Mouse (Mus musculus) midbrain, embryonic 14.5 days (tissue): ENCODE data around the gene Ugt1a2. TPM values are rescaled to one million over a fixed set of nuclear protein-coding genes. Genes with fewer than 3 reads are reported as not detected.

Experiments used
- ATAC-seq: fragments of 200-750 bp; cut with Nextera tagmentation; 2 replicates; pipeline ENCODE4 v1.8.0; 2017; ENCODE audit warnings: moderate number of reproducible peaks, moderate library complexity; ENCODE audit not compliant: low FRiP score, low TSS enrichment
- DNase-seq: peaks from one replicate; pipeline ENCODE4 v3.0.0-alpha.2; 2015
- H3K27ac ChIP-seq: fragments of 300-500 bp; sonication (generic); replicated peaks from 2 replicates; pipeline ENCODE4 v1.5.1; 2014; ENCODE audit warnings: mild to moderate bottlenecking, low read depth, low read length, moderate library complexity
- H3K27me3 ChIP-seq: fragments of 300-500 bp; sonication (generic); 2 replicates; pipeline ENCODE4 v1.6.1; 2014; ENCODE audit warnings: low read length, control low read depth, mixed read lengths; ENCODE audit not compliant: control insufficient read depth, insufficient read depth
- H3K36me3 ChIP-seq: fragments of 300-500 bp; sonication (generic); 2 replicates; pipeline ENCODE4 v1.6.1; 2014; ENCODE audit warnings: low read length, control low read depth; ENCODE audit not compliant: control insufficient read depth, insufficient read depth
- H3K4me1 ChIP-seq: fragments of 300-500 bp; sonication (generic); 2 replicates; pipeline ENCODE4 v1.6.1; 2014; ENCODE audit warnings: mild to moderate bottlenecking, antibody characterized with exemption, low read length, control low read depth; ENCODE audit not compliant: control insufficient read depth, insufficient read depth
- H3K4me2 ChIP-seq: fragments of 300-500 bp; sonication (generic); 2 replicates; pipeline ENCODE4 v1.6.1; 2014; ENCODE audit warnings: mild to moderate bottlenecking, low read length, moderate library complexity
- H3K4me3 ChIP-seq: fragments of 300-500 bp; sonication (generic); replicated peaks from 2 replicates; pipeline ENCODE4 v1.5.1; 2014; ENCODE audit warnings: low read depth, low read length
- H3K9ac ChIP-seq: fragments of 300-500 bp; sonication (generic); replicated peaks from 2 replicates; pipeline ENCODE4 v1.6.1; 2014; ENCODE audit warnings: mild to moderate bottlenecking, low read length, moderate library complexity
- H3K9me3 ChIP-seq: fragments of 300-500 bp; sonication (generic); 2 replicates; pipeline ENCODE4 v1.6.1; 2016; ENCODE audit warnings: low read length, control low read depth, mixed read lengths; ENCODE audit not compliant: control insufficient read depth
- WGBS: fragments of 180-500 bp; shearing (Covaris S2); extraction: QIAGEN DNeasy Blood & Tissue Kit; methylation state at CpG from one replicate; pipeline ENCODE4 v1.1.7; 2014; 5-methylcytosine and 5-hydroxymethylcytosine counted together
- polyA plus RNA-seq: library from polyadenylated mRNA; unstranded; fragments of >200 nt; fragmentation: Nextera tagmentation; extraction: Ambion mirVana; gene quantifications from 2 replicates; pipeline ENCODE4 v1.2.1, GENCODE M21; 2014

Ugt1a2 gene
- polyA plus RNA-seq, 1 experiment from 2014 or later, result not detected

GRCm38 (mm10) chr1:88229566-88229965 lies 29.2 kb downstream of the Ugt1a2 start:
- H3K9me3 ChIP-seq, result peaks cover 93% of the 10 kb centered on the region
- H3K9ac ChIP-seq, result no peak overlapping the region
- no peak for DNase-seq
- H3K4me3 ChIP-seq, result no peak overlapping the region
- H3K36me3 ChIP-seq, result no peaks in the 10 kb centered on the region
- no peaks in the 10 kb centered on the region for H3K27me3 ChIP-seq
- H3K4me1 ChIP-seq, result no peaks in the 10 kb centered on the region
- WGBS, result 78% methylated on average over 3 of the region's 3 CpGs
- H3K4me2 ChIP-seq, result no peak overlapping the region
- no peak for ATAC-seq
- no peak overlapping the region for H3K27ac ChIP-seq

GRCm38 (mm10) chr1:88229986-88230385 lies 29.6 kb downstream of the Ugt1a2 start:
- no peak overlapping the region for H3K9ac ChIP-seq
- H3K4me3 ChIP-seq, result no peak overlapping the region
- no peaks in the 10 kb centered on the region for H3K4me1 ChIP-seq
- no peak overlapping the region for H3K27ac ChIP-seq
- WGBS, result 84% methylated on average over 5 of the region's 5 CpGs
- no peak overlapping the region for H3K4me2 ChIP-seq
- H3K36me3 ChIP-seq, result no peaks in the 10 kb centered on the region
- 0 out of 2 replicates have a peak, but pooled peaks have one; percentile 0 for ATAC-seq
- no peak for DNase-seq
- H3K27me3 ChIP-seq, result no peaks in the 10 kb centered on the region
- peaks cover 97% of the 10 kb centered on the region for H3K9me3 ChIP-seq

- Histone ChIP-seq H3K9me3 (peaks cover 100% of the 10 kb centered on the region), H3K36me3 (no peaks in the 10 kb centered on the region), H3K4me2 (no peak overlapping the region), H3K4me3 (no peak overlapping the region), H3K9ac (no peak overlapping the region), H3K27me3 (no peaks in the 10 kb centered on the region), H3K27ac (no peak overlapping the region), H3K4me1 (no peaks in the 10 kb centered on the region)
- no peak for ATAC-seq
- DNase-seq, result no peak
- 74% methylated on average over 7 of the region's 7 CpGs for WGBS
Observed at GRCm38 (mm10) chr1:88230421-88230820, 30.0 kb downstream of the Ugt1a2 start.

- H3K27me3 ChIP-seq, result no peaks in the 10 kb centered on the region
- H3K4me2 ChIP-seq, result no peak overlapping the region
- peaks cover 100% of the 10 kb centered on the region for H3K9me3 ChIP-seq
- H3K9ac ChIP-seq, result no peak overlapping the region
- no peak overlapping the region for H3K4me3 ChIP-seq
- DNase-seq (no peak), ATAC-seq (no peak)
- no peaks in the 10 kb centered on the region for H3K36me3 ChIP-seq
- 75% methylated on average over 6 of the region's 6 CpGs for WGBS
- no peaks in the 10 kb centered on the region for H3K4me1 ChIP-seq
- H3K27ac ChIP-seq, result no peak overlapping the region
Observed at GRCm38 (mm10) chr1:88230981-88231802, 30.8 kb downstream of the Ugt1a2 start.

GRCm38 (mm10) chr1:88231803-88232499 lies 31.6 kb downstream of the Ugt1a2 start:
- DNase-seq (no peak), ATAC-seq (no peak)
- Histone ChIP-seq H3K4me3 (no peak overlapping the region), H3K27me3 (no peaks in the 10 kb centered on the region), H3K4me2 (no peak overlapping the region), H3K9ac (no peak overlapping the region), H3K9me3 (peaks cover 98% of the 10 kb centered on the region), H3K36me3 (no peaks in the 10 kb centered on the region), H3K27ac (no peak overlapping the region), H3K4me1 (no peaks in the 10 kb centered on the region)
- 68% methylated on average over 7 of the region's 7 CpGs for WGBS

GRCm38 (mm10) chr1:88232664-88233380 lies 32.4 kb downstream of the Ugt1a2 start:
- Histone ChIP-seq H3K4me3 (no peak overlapping the region), H3K4me2 (no peak overlapping the region), H3K27me3 (no peaks in the 10 kb centered on the region), H3K9ac (no peak overlapping the region), H3K9me3 (peaks cover 98% of the 10 kb centered on the region), H3K36me3 (no peaks in the 10 kb centered on the region), H3K27ac (no peak overlapping the region), H3K4me1 (no peaks in the 10 kb centered on the region)
- 53% methylated on average over 3 of the region's 3 CpGs for WGBS
- DNase-seq (no peak), ATAC-seq (no peak)

- Histone ChIP-seq H3K27me3 (no peaks in the 10 kb centered on the region), H3K4me1 (no peaks in the 10 kb centered on the region), H3K9me3 (peaks cover 98% of the 10 kb centered on the region), H3K4me2 (no peak overlapping the region), H3K36me3 (no peaks in the 10 kb centered on the region), H3K9ac (no peak overlapping the region), H3K4me3 (no peak overlapping the region), H3K27ac (no peak overlapping the region)
- ATAC-seq, result 0 out of 2 replicates have a peak, but pooled peaks have one; percentile 4
- 67% methylated on average over 14 of the region's 14 CpGs for WGBS
- no peak for DNase-seq
Observed at GRCm38 (mm10) chr1:88233421-88234247, 33.2 kb downstream of the Ugt1a2 start.

GRCm38 (mm10) chr1:88234248-88234610 lies 33.8 kb downstream of the Ugt1a2 start:
- H3K4me3 ChIP-seq, result no peak overlapping the region
- 66% methylated on average over 4 of the region's 4 CpGs for WGBS
- no peak overlapping the region for H3K9ac ChIP-seq
- H3K4me1 ChIP-seq, result no peaks in the 10 kb centered on the region
- peaks cover 98% of the 10 kb centered on the region for H3K9me3 ChIP-seq
- DNase-seq (no peak), ATAC-seq (no peak)
- H3K4me2 ChIP-seq, result no peak overlapping the region
- no peak overlapping the region for H3K27ac ChIP-seq
- no peaks in the 10 kb centered on the region for H3K36me3 ChIP-seq
- H3K27me3 ChIP-seq, result no peaks in the 10 kb centered on the region
